Mouse (Mus musculus) layer of hippocampus, postnatal 10 days (tissue): Measurements from ENCODE around the gene Vmp1. TPM values are rescaled to one million over a fixed set of nuclear protein-coding genes. Genes with fewer than 3 reads are reported as not detected.

Source experiments
- DNase-seq, 2 experiments: peaks; one replicate each; pipeline ENCODE4 v3.0.0; 2021; ENCODE audit warnings: low spot score in 2 of 2
- total RNA-seq, 2 experiments: library from RNA; stranded (reverse); gene quantifications; 2 replicates each; pipeline ENCODE4 v1.2.3; 2021

Gene Vmp1
- total RNA-seq, 2 experiments from 2014 or later: 138 to 155 TPM

- DNase-seq: no peak
Measured at GRCm38 (mm10) chr11:86585598-86585984, 98.0 kb downstream of the Vmp1 start.

- DNase-seq: no peak
Measured at GRCm38 (mm10) chr11:86584898-86585597, 98.6 kb downstream of the Vmp1 start.

- no peak for DNase-seq
Measured at GRCm38 (mm10) chr11:86583990-86584897, 99.4 kb downstream of the Vmp1 start.

- no peak for DNase-seq
Measured at GRCm38 (mm10) chr11:86583313-86583825, 100.3 kb downstream of the Vmp1 start.

- no peak for DNase-seq
Measured at GRCm38 (mm10) chr11:86582543-86583260, 100.9 kb downstream of the Vmp1 start.

GRCm38 (mm10) chr11:86581943-86582542 is 101.6 kb downstream of the Vmp1 start:
- no peak for DNase-seq

DNA sequence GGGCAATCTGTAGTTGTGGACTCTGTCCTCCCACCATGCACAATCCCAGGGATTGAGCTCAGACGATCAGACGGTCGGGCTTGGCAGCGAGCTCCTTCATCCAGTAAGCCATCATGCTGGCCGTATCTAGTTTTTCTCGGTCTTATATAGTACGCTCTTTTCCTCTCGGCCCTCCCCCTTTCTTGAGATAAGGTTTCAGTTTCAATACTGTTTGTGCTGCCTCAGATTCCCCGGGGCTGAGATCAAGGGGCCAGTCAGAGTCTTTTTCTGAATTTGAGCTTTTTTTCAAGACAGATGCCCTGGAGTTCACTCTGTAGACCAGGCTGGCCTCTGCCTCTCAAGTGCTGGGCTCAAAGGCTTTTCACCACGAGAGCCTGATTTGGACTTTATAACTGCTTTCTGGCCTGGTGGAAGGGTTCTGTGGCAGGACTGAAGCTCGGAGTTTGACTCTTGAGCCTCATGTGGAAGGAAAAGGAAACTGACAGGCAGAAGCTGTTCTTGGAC is 102.3 kb downstream of the Vmp1 start:
- no peak for DNase-seq

- DNase-seq: no peak
Measured at GRCm38 (mm10) chr11:86580319-86581113, 103.1 kb downstream of the Vmp1 start.

DNA sequence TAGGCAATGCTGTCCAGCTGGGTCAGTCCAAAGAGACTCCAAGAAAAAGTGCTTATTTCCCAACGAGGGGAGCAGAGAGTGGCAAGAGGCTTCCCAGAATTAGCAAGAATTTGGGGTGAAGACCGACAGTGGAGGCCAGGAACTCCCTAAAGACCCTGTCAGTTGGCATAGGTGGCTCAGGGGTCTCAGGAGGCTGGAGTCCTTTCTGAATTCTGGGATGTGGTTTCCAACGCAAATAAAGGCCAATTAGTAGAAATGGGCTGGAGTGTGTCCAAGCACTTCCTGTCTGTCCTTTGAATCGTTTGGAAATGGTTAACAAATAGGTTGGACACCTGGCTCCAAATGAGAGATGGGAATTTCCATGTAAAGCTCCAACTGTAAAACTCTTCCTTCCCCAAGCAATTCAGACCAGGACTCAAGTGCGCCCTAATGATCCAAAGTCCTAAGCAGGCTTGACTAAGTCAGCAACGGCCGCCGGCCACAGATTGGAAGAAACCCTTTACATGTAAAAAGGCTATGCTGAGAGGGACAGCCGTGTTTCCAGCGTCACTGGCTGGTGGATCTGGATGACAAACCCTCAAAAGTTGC is 103.8 kb downstream of the Vmp1 start:
- DNase-seq: no peak

DNA sequence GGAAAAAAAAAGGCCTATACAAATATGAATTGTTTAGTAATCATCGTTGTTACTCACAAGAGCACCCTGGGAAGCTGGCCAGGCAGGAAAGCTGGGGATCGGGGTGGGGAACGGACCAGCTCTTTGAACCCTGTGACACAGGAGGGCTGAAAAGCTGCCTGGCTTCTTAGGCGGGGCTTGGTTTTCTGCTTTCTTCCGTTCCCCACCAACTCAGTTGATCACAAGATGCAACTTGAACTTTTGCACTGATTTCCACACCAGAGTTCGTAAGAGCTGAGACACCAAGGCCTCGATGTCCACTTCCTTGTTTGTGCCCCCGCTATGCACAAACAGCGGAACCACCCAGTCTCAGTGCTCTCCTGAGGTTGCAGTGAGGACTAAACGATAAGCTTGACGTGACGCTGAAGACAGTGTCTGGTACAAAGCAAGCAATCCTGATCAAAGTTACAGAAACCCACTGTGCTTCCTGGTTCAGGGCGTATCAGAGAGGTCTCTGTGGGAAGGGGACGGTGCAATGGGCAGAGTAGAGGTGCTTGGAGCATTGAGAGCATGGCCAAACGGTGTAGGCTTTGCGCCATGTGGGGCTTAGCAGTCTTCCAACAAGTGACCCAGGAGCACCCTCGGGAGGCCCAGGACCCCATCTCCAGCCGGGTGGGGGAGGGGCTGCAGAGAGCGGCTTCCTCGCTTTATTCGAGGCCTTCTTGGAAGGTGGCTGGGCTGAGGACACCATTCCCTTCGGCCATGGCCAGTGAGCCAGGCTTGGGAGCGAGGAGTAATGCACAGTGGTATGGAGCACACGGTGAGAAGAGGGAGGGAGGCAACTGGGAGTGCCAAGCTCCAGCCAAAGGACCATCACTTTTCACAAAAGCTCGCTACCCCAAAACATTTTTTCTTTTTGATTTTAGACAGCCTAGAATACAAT is 104.6 kb downstream of the Vmp1 start:
- no peak for DNase-seq

GRCm38 (mm10) chr11:86578106-86578808 is 105.4 kb downstream of the Vmp1 start:
- DNase-seq: no peak

DNA sequence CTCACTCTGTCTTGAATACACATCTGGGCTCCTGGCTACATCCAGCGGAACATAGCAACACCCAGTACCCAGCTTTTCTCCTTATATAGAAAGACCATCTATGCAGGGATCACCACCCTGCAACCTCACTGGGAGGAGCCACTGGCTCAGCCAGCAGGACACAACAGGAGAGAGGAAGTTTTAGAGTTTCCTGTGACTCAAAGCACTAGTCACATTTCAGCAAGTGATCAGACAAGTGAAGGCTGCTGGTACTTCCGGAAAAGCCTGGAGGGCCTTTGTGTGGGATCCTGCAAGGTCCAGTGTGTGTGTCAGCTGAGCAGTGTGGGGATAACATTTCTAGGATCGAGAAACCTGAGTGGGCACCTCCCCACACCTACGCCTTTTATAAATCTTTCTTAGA is 106.4 kb downstream of the Vmp1 start:
- no peak for DNase-seq

DNA sequence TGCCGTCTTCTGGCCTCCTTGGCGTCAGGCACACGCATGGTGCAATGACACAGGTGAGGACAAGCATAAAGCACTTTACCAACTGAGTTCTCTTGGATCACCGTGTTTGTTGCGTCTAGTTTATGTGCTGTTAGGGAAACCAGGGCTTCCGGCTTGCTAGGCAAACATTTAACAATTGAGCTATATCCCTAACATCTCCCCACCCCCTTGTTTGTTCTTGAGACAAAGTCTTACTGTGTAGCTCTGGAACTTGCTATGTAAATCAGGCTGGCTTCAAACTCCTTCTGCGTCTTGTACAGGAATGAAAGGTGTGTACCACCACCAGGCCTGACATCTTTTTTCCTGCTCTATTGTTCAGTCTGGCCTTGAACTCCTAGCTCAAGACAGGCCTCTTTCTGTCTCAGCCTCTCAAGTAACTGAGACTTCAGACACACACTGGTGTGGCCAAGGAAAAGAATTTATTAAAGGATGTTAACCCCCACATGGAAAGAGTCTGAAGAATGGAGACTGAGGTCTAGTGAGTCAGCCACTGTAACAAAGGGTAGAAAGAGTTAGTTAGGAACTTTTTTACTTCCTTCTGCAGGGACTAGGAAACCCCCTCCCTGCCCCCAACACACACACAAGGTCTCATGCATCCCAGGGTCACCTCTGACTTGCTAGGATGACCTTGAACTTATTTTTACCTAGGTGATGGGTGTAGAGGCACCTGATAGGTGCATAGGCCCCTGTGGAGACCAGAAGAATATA is 107.8 kb downstream of the Vmp1 start:
- DNase-seq: no peak

GRCm38 (mm10) chr11:86574408-86574807 is 109.2 kb downstream of the Vmp1 start:
- DNase-seq: no peak

- no peak for DNase-seq
Measured at GRCm38 (mm10) chr11:86573646-86574231, 109.9 kb downstream of the Vmp1 start.

GRCm38 (mm10) chr11:86572623-86573022 is 111.0 kb downstream of the Vmp1 start:
- no peak for DNase-seq

DNA sequence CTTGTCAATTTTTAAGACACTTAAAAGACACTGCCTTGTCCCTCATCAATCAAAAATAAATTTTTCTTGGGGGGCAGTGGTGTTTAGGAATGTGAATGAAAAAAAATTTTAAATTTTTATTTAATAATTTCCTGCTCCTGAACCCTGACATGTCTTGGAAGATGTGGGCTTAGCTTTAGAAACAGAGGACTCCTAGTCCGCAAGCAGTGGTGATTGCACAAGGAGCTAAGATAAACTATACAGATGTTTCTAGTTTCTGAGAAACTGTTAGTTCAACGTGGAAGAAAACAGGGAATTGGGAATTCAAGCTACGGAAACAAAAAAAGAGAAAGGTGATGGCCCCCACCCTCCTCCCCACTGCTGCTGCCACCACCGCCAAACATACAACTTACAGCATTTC is 111.8 kb downstream of the Vmp1 start:
- DNase-seq: no peak
